Mouse (Mus musculus): Measurements from ENCODE around the gene Ulk4. TPM values are rescaled to one million over a fixed set of nuclear protein-coding genes. Genes with fewer than 3 reads are reported as not detected.

Gene Ulk4
- total RNA-seq, 2 experiments from 2014 or later: 7.2 to 7.5 TPM

GRCm38 (mm10) chr9:121276745-121277117 lies 266 bp downstream of the Ulk4 start:
- intact Hi-C loops (cut with DNase I): no loop called here

GRCm38 (mm10) chr9:121271561-121271960 lies 5.4 kb downstream of the Ulk4 start:
- DNase-seq (ENCODE audit: extremely low spot score in 1 of 2, low spot score in 2 of 2): no peak
- intact Hi-C loops (cut with DNase I): no loop called here

More at GRCm38 (mm10) chr9:121276745-121277117, 266 bp downstream of the Ulk4 start:
- DNase-seq (ENCODE audit: extremely low spot score in 1 of 2, low spot score in 2 of 2): no peak

- intact Hi-C loops (cut with DNase I): no loop called here
- DNase-seq (ENCODE audit: extremely low spot score in 1 of 2, low spot score in 2 of 2): no peak
Measured at GRCm38 (mm10) chr9:121271149-121271548, 5.8 kb downstream of the Ulk4 start.

- DNase-seq (ENCODE audit: extremely low spot score in 1 of 2, low spot score in 2 of 2): no peak
- intact Hi-C loops (cut with DNase I): no loop called here
Measured at GRCm38 (mm10) chr9:121265307-121265706, 11.7 kb downstream of the Ulk4 start.

- no peak for DNase-seq (ENCODE audit: extremely low spot score in 1 of 2, low spot score in 2 of 2)
- intact Hi-C loops (cut with DNase I): loop anchor here (10.0 kb wide), 1 partner anchor 198 kb away; no protein-coding TSS in a partner anchor
Measured at GRCm38 (mm10) chr9:121257106-121257505, 19.9 kb downstream of the Ulk4 start.

GRCm38 (mm10) chr9:121254761-121255160 lies 22.2 kb downstream of the Ulk4 start:
- intact Hi-C loops (cut with DNase I): loop anchor here (10.0 kb wide), 1 partner anchor 200 kb away; no protein-coding TSS in a partner anchor
- DNase-seq (ENCODE audit: extremely low spot score in 1 of 2, low spot score in 2 of 2): no peak

GRCm38 (mm10) chr9:121253983-121254382 lies 23.0 kb downstream of the Ulk4 start:
- DNase-seq (ENCODE audit: extremely low spot score in 1 of 2, low spot score in 2 of 2): no peak
- intact Hi-C loops (cut with DNase I): loop anchor here (10.0 kb wide), 1 partner anchor 201 kb away; no protein-coding TSS in a partner anchor

GRCm38 (mm10) chr9:121250854-121251253 lies 26.1 kb downstream of the Ulk4 start:
- peak in 1 of 2 experiments; percentile 0 for DNase-seq (ENCODE audit: extremely low spot score in 1 of 2, low spot score in 2 of 2)

GRCm38 (mm10) chr9:121249805-121250204 lies 27.2 kb downstream of the Ulk4 start:
- peak in 1 of 2 experiments; percentile 16 for DNase-seq (ENCODE audit: extremely low spot score in 1 of 2, low spot score in 2 of 2)
- intact Hi-C loops (cut with DNase I): loop anchor here (2.0 to 10.0 kb wide), 2 partner anchors 205 to 355 kb away; no protein-coding TSS in a partner anchor

More at GRCm38 (mm10) chr9:121250854-121251253, 26.1 kb downstream of the Ulk4 start:
- intact Hi-C loops (cut with DNase I): loop anchor here (10.0 kb wide), 1 partner anchor 204 kb away; no protein-coding TSS in a partner anchor

GRCm38 (mm10) chr9:121247956-121248775 lies 28.8 kb downstream of the Ulk4 start:
- intact Hi-C loops (cut with DNase I): loop anchor here (1.0 to 2.0 kb wide), 2 partner anchors 126 to 357 kb away; no protein-coding TSS in a partner anchor
- peak; percentile 80 to 87 for DNase-seq (ENCODE audit: extremely low spot score in 1 of 2, low spot score in 2 of 2)

- no peak for DNase-seq (ENCODE audit: extremely low spot score in 1 of 2, low spot score in 2 of 2)
- intact Hi-C loops (cut with DNase I): no loop called here
Measured at GRCm38 (mm10) chr9:121247047-121247446, 29.9 kb downstream of the Ulk4 start.

- peak in 1 of 2 experiments; percentile 0 for DNase-seq (ENCODE audit: extremely low spot score in 1 of 2, low spot score in 2 of 2)
- intact Hi-C loops (cut with DNase I): loop anchor here (5.0 kb wide), 1 partner anchor 640 kb away; no protein-coding TSS in a partner anchor
Measured at GRCm38 (mm10) chr9:121242331-121242730, 34.7 kb downstream of the Ulk4 start.

- no peak for DNase-seq (ENCODE audit: extremely low spot score in 1 of 2, low spot score in 2 of 2)
- intact Hi-C loops (cut with DNase I): loop anchor here (5.0 kb wide), 1 partner anchor 640 kb away; no protein-coding TSS in a partner anchor
Measured at GRCm38 (mm10) chr9:121241806-121242205, 35.2 kb downstream of the Ulk4 start.

- intact Hi-C loops (cut with DNase I): loop anchor here (5.0 kb wide), 1 partner anchor 639 kb away; no protein-coding TSS in a partner anchor
- DNase-seq (ENCODE audit: extremely low spot score in 1 of 2, low spot score in 2 of 2): no peak
Measured at GRCm38 (mm10) chr9:121241366-121241765, 35.6 kb downstream of the Ulk4 start.

GRCm38 (mm10) chr9:121240242-121240641 lies 36.8 kb downstream of the Ulk4 start:
- DNase-seq (ENCODE audit: extremely low spot score in 1 of 2, low spot score in 2 of 2): peak in 1 of 2 experiments; percentile 56
- intact Hi-C loops (cut with DNase I): loop anchor here (5.0 kb wide), 1 partner anchor 638 kb away; no protein-coding TSS in a partner anchor

- intact Hi-C loops (cut with DNase I): no loop called here
Measured at GRCm38 (mm10) chr9:121239571-121239970, 37.4 kb downstream of the Ulk4 start.

GRCm38 (mm10) chr9:121218636-121219035 lies 58.4 kb downstream of the Ulk4 start:
- intact Hi-C loops (cut with DNase I): loop anchor here (10.0 kb wide), 1 partner anchor 614 kb away; no protein-coding TSS in a partner anchor

More at GRCm38 (mm10) chr9:121239571-121239970, 37.4 kb downstream of the Ulk4 start:
- DNase-seq (ENCODE audit: extremely low spot score in 1 of 2, low spot score in 2 of 2): peak in 1 of 2 experiments; percentile 0

GRCm38 (mm10) chr9:121218230-121218629 lies 58.8 kb downstream of the Ulk4 start:
- no peak for DNase-seq (ENCODE audit: extremely low spot score in 1 of 2, low spot score in 2 of 2)
- intact Hi-C loops (cut with DNase I): loop anchor here (10.0 kb wide), 1 partner anchor 613 kb away; no protein-coding TSS in a partner anchor

More at GRCm38 (mm10) chr9:121218636-121219035, 58.4 kb downstream of the Ulk4 start:
- DNase-seq (ENCODE audit: extremely low spot score in 1 of 2, low spot score in 2 of 2): no peak

- intact Hi-C loops (cut with DNase I): loop anchor here (10.0 kb wide), 1 partner anchor 613 kb away; no protein-coding TSS in a partner anchor
- no peak for DNase-seq (ENCODE audit: extremely low spot score in 1 of 2, low spot score in 2 of 2)
Measured at GRCm38 (mm10) chr9:121217742-121218141, 59.3 kb downstream of the Ulk4 start.
